Mouse (Mus musculus) brain, embryonic 14.5 days (tissue): ENCODE results near the gene Cdr2. TPM values are rescaled to one million over a fixed set of nuclear protein-coding genes. Genes with fewer than 3 reads are reported as not detected.
"Not testable (repeated sequence)": the region's sequence is repeated elsewhere in the genome, so short reads cannot be mapped to it uniquely, and the experiment has no call there.

Experiments used
- DNase-seq: peaks from one replicate; pipeline ENCODE4 v3.0.0-alpha.2; 2011; ENCODE audit warnings: low read depth
- CTCF ChIP-seq: fragments of 200-500 bp; IDR thresholded peaks from 2 replicates; pipeline ENCODE4 v1.5.1; 2012; ENCODE audit warnings: inconsistent platforms, mild to moderate bottlenecking, moderate library complexity, borderline replicate concordance; ENCODE audit not compliant: insufficient read depth, insufficient read length; ENCODE audit errors: extremely low read depth
- POLR2A ChIP-seq: fragments of 200-500 bp; IDR thresholded peaks from 2 replicates; pipeline ENCODE4 v1.6.1; 2012; ENCODE audit warnings: mild to moderate bottlenecking, inconsistent platforms, borderline replicate concordance; ENCODE audit not compliant: poor library complexity, insufficient read depth, insufficient read length, severe bottlenecking; ENCODE audit errors: extremely low read depth
- polyA plus RNA-seq: library from polyadenylated mRNA; depleted of rRNA; stranded (reverse); fragments of >200 nt; gene quantifications from 2 replicates; pipeline ENCODE4 v1.2.3, GENCODE M21; 2012

Gene Cdr2
- polyA plus RNA-seq, 1 experiment, result 37.4 TPM

GRCm38 (mm10) chr7:121000065-121000822 lies 18.1 kb upstream of the Cdr2 start:
- no peak for DNase-seq
- TF ChIP-seq CTCF, result no peak
- no peak for TF ChIP-seq POLR2A

- TF ChIP-seq CTCF, result no peak
- TF ChIP-seq POLR2A, result no peak
- DNase-seq, result no peak
Measured at GRCm38 (mm10) chr7:120999021-120999530, 17.0 kb upstream of the Cdr2 start.

- no peak for DNase-seq
- TF ChIP-seq CTCF, result no peak
- no peak for TF ChIP-seq POLR2A
Measured at GRCm38 (mm10) chr7:120991191-120991590, 9.1 kb upstream of the Cdr2 start.

GRCm38 (mm10) chr7:120982968-120983367 lies 856 bp upstream of the Cdr2 start:
- DNase-seq, result peak; percentile 24

GRCm38 (mm10) chr7:120980931-120981924 lies 884 bp downstream of the Cdr2 start:
- TF ChIP-seq CTCF (no peak), POLR2A (no peak)
- DNase-seq, result peak; percentile 65

More at GRCm38 (mm10) chr7:120982968-120983367, 856 bp upstream of the Cdr2 start:
- no peak for TF ChIP-seq POLR2A
- no peak for TF ChIP-seq CTCF

GRCm38 (mm10) chr7:120980041-120980440 lies 2.1 kb downstream of the Cdr2 start:
- no peak for TF ChIP-seq POLR2A
- TF ChIP-seq CTCF, result no peak
- DNase-seq, result no peak

- TF ChIP-seq CTCF, result no peak
- no peak for TF ChIP-seq POLR2A
- peak; percentile 81 for DNase-seq
Measured at GRCm38 (mm10) chr7:120977063-120977462, 5.0 kb downstream of the Cdr2 start.

- TF ChIP-seq CTCF (no peak), POLR2A (no peak)
- no peak for DNase-seq
Measured at GRCm38 (mm10) chr7:120974001-120974400, 8.1 kb downstream of the Cdr2 start.

- DNase-seq, result not testable (repeated sequence)
Measured at GRCm38 (mm10) chr7:120972471-120972870, 9.6 kb downstream of the Cdr2 start.

GRCm38 (mm10) chr7:120970112-120970511 lies 12.0 kb downstream of the Cdr2 start:
- TF ChIP-seq POLR2A (no peak), CTCF (no peak)
- DNase-seq, result no peak

GRCm38 (mm10) chr7:120969221-120969620 lies 12.9 kb downstream of the Cdr2 start:
- TF ChIP-seq POLR2A (no peak), CTCF (no peak)
- no peak for DNase-seq
